Mouse (Mus musculus): ENCODE data around the gene Usp43. TPM values are rescaled to one million over a fixed set of nuclear protein-coding genes. Genes with fewer than 3 reads are reported as not detected.

Usp43 gene
- not detected for total RNA-seq (2023)

GRCm38 (mm10) chr11:67921827-67922754 lies at the start of gene Usp43:
TSS of gene Usp43 (minus strand) at chr11:67922153.

GRCm38 (mm10) chr11:67965905-67966878 lies 44.2 kb upstream of the Usp43 start, which contains the start of gene Stx8:
TSS of gene Stx8 (plus strand) at chr11:67966193.

GRCm38 (mm10) chr11:67965242-67965883 lies 43.4 kb upstream of the Usp43 start, which contains the start of gene Cfap52:
TSS of gene Cfap52 (minus strand) at chr11:67965651.

Other genes starting within 250 kb of the Usp43 start
- gene Rcvrn, start 226.8 kb downstream of the Usp43 start, total RNA-seq (2023) = not detected
- gene Glp2r, start 151.0 kb downstream of the Usp43 start, total RNA-seq (2023) = not detected
- gene Gsg1l2, start 147.5 kb downstream of the Usp43 start, total RNA-seq (2023) = not detected
- gene Dhrs7c, start 124.0 kb downstream of the Usp43 start, total RNA-seq (2023) = not detected
- not detected for gene Cfap52, start 43.5 kb upstream of the Usp43 start, total RNA-seq (2023)
- gene Stx8, start 44.0 kb upstream of the Usp43 start, total RNA-seq (2023) = 33.2 TPM

Measured in CD4-positive naive resting alpha-beta T cell, adult 57 days (primary cell).